Mouse (Mus musculus) skeletal muscle tissue, adult 2 months (tissue): Measurements from ENCODE around the gene Phf2.
"Not testable (repeated sequence)": the region's sequence is repeated elsewhere in the genome, so short reads cannot be mapped to it uniquely, and the experiment has no call there.

Experiments
- DNase-seq: peaks from one replicate; pipeline ENCODE4 v3.0.0-alpha.2; 2012; ENCODE audit warnings: low read depth, low spot score

Phf2 gene

DNA sequence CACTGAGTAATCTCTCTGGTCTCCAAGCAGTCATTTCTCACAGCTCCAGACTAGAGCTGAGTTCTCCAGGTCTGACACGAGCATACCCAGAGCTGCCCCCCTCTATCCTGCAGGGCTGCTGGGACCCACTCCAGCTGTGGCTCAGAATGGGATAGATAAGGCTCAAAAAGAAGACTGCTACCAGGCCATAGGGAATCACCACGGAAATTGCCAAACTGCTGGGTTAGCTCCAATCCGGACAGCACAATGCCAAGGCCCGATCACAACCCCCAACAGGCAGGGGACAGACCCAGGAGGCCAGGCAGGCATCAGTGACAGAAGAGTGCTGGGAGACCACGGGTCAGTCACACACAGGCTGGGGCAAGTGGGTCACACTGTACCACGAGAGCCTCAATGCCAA, 12.9 kb downstream of the Phf2 start:
- no peak for DNase-seq

DNA sequence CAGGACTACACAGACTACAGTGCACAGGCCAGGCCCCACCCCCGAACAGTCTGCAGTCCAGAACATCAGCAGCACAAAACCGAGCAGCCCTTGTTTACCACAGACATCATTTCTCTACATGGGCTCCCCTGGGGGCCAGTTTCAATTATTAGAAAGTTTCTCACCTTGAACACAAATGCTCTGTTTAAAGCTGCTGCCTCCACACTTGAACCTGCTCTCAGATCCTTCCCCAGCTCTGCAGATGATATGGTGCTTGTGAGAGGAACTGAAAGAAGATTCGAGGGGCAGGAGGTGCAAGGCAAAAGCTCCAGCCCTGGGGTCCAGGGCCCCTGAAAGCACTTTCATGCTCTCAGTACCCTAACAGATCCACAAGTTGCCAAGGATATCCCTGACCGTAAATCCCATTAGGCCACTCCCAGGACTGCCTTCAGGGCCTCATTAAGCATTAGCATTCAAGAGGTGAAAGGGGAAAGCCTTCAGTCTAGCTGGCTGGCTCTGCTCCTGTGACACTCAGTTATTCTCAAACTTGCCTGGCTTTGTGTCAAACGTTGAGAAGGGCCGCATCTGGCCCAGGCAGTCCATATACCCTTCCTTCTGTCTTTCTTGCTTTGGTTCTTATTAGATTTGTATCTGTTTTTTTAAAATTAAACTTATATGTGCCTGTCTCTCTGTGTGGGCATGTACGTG, 13.5 kb downstream of the Phf2 start:
- DNase-seq: no peak

DNA sequence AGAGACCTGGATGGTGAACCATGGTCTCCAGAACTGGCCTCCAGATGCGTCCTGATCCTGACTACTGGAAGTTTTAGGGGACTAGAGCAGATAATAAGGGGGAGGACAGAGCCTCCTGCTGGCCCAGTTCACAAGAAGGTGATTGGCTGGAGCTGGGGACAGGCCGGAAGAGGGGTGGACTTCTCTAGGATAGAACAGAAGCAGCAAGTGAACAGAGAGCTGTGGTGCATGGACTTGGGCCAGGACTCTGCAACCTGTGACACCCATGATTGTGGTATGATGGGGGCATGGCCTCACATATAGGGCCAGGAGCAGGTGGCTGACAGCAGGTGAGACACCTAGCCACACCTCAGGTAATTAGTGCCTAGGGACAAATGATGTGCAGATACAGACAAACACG, 17.0 kb downstream of the Phf2 start:
- no peak for DNase-seq

DNA sequence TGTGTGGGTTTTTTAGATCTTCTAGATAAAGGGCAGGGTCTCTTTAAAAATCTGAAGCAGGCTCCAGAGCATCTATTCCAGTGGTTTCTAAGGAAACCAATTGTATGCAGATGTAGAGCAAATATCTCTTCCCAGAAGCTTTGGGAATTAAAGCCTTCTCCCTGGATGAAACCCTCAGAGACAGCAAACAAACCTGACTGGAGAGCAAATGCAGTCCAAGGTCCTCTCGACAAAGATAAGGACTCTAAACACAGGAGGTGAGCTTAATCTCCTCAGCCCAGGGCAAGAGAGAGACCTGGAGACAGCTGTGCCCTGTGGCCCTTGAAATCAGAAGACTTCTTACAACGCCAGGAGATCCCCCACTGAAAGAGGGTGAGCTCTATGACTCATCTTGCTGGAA, 17.4 kb downstream of the Phf2 start:
- DNase-seq: no peak

DNA sequence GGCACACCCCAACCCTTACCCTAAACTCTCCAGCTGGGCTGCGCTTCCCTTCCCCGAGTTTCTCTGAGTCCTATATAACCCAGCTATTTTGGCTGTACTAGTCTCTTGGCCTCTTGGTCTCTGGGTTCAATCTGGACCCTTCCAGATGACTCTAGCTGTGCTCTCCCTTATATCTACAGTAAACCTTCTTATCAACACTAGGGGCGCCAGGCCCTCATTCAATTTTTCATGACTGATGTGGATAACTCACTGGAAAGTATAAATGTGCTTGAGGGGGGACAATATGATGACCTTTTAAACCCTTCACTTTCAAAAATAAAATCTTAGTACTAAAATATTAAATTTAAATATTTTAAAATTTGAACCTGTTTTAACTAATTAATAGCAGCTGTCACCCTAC, 18.1 kb downstream of the Phf2 start:
- DNase-seq: no peak

DNA sequence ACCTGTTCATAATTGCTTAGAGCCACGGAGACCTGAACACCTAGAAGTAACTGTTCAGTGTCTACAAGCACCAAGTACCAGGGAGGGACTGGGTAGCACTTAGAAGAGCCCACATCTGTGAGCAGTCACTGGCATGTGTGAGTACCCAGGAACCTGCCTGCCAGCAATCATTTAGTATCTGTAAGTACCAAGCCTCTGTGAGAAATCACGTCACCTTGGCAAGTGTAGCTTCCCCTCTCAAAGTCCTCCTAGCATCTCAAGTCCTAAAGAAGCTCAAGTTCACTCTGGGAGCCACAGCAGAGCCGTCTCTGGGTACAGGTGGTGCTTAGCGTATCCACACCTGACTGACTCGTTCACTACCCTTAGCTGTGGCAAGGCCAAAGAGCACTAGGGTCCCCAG, 19.2 kb downstream of the Phf2 start:
- no peak for DNase-seq

DNA sequence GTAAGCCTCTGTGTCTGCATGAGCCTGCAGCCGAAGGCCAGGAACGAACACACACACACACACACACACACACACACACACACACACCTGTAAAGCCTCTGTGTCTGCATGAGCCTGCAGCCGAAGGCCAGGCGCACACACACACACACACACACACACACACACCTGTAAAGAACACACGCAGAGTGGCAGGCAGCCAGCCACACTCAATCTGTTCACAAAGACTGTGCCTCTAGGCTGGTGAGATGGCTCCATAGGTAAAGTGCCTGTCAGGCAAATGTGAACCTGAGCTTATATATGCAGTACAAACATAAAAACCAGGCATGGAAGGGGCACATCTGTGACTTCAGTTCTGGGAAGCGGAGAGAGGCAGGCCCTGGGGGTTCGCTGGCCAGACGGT, 20.1 kb downstream of the Phf2 start:
- no peak for DNase-seq

DNA sequence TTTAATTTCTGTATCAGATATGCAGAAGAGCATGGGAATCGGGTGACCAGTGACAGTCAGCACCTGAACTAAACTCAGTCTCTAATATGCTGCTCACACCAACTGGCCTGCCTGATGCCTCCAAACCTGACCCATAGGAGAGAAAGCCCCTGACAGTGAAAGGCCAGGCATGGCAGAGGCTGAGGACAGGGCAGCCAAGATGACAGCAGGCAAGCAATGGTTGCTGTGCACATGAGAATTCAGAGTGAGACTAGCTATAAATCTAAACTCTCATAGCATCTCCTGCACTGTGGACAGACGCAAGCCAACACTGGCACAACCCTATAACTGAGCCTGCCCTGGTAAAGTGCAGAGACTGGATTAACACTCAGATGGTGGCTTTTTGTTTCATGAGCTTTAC, 20.6 kb downstream of the Phf2 start:
- no peak for DNase-seq

DNA sequence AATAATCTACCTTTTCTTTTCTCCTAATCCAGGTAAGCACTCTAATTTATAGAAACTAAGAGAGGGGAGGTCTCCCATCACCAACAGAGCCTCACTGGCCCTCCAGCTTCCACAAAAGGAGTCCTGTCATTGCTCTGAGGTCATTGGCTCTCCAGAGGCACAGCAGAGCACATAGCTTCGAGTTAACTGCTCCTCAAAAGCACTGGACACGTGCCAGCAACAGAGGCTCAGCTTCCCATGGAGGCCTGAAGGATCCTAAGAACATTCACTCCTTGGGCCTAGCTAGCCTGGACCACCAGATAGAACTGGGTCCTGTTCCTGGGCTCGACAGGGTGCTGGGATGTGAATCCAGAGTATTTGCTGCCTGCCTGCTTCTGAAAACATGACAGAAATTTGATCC, 21.8 kb downstream of the Phf2 start:
- peak; percentile 39 for DNase-seq

DNA sequence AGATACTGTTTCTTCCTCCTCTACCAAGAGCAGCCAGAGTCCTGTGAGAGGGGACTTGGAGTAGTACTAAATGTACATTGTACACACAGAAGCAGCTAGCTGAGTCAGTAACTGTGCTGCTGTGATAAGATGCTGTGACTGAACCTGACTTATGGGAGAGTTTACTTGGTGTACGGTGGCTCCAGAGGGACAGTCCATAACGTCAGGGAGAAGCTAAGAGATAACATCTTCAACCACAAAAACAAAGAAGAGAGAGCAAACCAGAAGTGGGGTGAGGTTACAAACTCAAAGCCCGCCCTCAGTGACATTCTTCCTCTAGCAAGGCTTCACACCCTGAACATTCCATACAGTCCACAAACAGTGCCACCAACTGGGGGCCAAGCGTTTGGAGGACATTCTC, 25.6 kb downstream of the Phf2 start:
- DNase-seq: no peak

DNA sequence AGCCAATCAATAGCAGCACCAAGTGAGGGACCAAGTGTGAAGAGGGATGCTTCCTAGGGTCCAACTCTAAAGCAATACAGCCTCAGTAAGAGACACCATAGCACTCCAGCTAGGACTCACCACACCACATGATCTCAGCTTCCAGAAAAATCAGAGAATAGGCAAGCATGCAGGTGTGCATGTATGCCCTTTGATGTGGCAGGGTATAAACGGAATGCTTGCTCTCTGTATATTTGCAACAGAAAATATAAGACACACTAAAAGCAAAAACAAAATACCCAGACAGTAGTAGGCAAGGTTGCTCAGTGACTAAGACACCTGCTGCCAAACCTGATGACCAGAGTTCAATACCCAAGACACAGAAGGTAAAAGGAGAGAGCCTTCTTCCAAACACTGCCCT, 27.4 kb downstream of the Phf2 start:
- DNase-seq: no peak

DNA sequence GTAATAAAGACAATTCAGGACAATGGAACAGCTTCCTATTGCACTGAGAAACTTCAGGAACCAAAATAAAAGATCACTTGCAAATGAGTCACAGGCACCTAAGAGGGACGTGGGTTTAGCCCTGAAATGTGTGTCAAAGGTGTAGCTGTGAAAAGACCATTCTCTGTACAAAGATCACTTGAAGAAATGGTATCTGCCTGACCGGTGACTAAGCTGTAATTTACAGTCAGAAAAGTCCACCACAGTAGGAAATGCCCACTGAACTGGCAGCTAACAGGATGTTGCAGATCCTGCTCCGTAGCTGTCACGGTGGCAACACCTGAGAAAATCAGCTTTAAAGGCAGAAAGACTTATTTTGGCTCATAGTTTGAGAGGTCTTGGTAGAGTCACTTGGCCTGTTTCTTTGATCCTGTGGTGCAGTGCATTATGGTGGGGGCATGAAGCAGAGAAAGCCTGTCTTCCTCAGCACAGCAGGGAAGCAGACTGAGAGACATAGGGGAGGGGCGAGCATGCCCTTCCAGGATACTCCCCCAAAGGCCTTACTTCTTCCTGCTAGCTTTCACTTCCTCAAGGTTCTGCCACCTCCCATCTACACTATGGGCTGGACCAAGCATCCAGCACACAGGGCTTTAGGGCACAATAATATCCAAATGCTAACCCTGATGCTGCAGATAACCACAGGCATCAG, 28.9 kb downstream of the Phf2 start:
- DNase-seq: no peak

DNA sequence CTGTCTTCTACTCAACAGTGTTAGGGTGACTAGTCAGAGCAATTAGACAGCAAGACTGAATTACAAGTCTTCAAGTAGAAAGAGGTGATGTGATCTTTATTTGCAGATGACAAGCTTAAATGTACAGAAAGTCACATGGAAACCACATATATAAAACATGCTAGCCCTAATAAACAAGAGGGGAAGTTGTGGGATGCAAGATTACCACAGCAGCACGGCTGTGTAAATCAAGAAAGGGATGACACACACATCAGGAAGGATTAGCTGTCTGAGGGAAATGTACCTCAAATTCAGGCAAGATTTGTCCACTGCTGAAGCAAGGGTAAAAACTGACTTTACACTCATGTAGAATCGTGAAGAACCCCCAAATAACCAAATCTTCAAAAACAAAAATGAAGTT, 32.6 kb downstream of the Phf2 start:
- no peak for DNase-seq

DNA sequence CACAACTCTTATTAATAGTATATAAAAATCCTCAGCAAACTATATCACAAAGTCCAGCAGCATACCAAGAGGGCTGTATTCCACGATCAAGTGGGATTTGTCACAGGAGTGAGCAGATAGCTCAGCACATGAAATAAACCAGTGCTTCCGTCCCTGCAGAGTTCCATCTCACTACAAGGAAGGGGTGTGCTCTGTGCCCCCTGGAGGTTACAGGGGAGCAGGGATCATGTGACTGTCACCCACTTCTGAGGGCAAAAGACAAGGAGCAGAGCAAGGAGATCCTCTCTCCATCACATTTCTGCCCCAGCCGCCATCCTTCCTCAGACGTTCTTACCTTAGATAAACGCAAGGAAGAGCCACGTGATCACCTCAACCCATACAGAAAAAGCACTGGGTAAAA, 33.4 kb downstream of the Phf2 start:
- DNase-seq: no peak

DNA sequence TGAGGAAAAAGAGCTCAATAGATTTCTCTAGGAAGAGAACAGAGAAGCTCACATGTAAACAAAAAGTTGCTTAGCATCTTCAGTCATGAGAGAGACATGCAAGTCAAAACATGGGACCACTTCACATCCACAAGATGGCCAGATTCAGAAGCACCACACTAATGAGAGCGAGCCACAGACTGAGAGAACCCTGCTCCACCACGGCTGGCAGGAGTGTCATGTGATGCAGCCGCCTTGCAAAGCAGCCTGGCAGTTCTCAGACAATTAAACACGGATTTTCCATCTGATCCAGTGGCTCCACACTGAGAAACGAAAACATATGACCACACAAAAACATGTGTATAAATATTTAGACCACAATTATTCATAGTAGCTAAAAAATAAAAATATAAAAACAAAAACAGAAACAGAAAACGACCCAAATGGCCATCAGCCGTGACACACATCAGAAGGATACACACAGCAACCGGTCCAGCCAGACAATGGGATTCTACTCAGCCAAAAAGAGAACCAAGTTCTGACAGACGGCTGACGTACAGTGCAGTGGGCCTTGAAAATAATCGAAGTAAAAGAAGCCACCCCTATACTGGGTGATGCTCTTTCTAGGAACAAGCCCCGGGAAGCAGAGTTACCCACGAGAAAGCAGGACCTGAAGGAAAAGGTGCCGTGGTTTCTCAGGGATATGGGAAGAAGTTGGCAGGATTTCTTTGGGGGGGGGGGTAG, 40.2 kb downstream of the Phf2 start:
- no peak for DNase-seq

DNA sequence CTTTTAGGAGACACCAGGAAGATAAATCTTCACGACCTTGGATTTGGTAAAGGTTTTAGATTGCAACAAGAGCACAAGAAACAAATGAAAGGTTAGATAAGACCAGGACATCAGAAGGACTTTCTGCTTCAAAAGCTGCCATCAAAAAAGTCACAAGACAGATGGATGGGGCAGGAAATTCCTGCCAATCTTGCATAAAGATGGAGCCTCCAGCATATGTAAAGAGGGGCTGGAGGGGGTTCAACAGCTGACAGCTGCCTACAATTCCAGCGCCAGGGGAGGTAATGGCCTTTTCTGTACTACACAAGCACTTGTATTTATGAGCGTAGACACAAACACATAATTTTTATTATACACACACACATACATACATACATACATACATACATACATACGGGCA, 41.1 kb downstream of the Phf2 start:
- DNase-seq: no peak

DNA sequence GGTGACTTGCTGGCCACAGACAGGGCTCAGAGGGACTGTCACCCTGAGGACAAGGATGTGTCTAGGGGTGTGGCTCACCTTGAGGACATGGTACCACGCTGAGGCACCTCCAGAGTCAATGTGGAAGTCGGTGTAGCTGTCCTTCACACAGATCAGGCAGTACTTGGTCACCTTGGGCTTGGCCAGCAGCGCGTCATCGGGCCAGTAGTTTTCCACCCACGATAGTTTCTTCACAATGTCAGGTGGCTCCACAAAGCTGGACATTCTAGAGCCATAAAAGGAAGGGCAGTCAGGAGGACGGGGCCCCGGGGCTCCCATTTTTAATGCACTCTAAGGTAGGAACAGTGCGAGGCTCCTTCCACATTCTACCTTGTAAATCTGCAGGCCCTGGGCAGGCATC, 48.0 kb downstream of the Phf2 start:
- DNase-seq: no peak

DNA sequence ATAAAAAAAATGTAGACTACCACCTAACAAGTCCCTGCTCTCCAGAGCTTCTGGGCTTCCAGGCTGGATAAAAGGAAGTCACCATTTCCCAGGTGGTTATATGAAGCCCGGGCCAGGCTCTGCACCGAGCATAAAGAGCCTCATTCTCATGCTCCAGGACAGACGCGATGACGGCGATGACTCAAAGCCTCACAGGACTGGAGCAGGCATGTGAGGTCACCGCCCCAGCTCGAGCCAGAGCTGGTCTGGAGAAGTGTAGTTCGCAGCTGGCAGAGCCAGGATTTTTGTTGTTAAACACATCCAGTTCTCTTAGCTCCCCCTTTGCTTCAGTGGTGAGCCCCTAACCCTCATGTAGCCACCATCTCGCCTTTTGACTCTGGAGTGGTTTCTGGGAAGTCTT, 48.6 kb downstream of the Phf2 start:
- DNase-seq: no peak

DNA sequence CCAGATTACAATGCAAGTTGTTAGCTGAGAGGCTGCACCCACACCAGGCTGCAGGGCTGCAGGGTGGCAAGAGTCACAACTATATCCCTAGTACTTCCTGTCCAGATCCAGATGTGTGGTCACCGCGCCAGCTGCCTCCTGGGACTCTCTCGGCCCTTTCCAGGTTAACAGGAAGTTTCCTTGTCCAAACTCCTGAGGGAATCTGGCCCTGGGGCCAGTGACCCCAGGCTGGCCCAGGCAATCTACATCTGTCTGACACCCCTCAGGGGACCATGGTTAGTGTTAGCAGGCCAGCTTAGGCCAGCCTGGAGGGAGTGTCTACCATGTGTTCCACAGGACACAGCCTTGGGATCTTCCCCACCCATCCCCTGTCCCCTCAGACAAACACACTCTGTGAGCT, 51.8 kb downstream of the Phf2 start:
- no peak for DNase-seq

DNA sequence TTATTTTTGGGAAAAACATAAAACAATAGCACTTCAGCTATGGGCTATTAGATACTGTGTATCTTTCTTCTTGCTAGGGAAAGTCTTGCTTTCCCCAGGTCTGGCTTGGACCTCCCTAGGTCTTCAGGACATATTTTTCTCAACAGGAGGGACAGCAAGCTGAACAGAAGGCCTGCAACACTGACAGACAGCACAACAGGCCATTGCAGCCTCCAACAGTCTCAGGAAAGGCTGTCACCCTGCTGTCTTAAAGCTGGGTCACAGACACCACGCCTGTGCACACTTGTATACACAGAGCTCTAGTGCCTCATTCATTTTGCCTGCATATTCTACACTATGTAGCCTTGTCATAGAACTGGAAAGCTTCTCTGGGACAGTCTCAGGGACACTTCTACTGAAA, 56.5 kb downstream of the Phf2 start:
- no peak for DNase-seq

DNA sequence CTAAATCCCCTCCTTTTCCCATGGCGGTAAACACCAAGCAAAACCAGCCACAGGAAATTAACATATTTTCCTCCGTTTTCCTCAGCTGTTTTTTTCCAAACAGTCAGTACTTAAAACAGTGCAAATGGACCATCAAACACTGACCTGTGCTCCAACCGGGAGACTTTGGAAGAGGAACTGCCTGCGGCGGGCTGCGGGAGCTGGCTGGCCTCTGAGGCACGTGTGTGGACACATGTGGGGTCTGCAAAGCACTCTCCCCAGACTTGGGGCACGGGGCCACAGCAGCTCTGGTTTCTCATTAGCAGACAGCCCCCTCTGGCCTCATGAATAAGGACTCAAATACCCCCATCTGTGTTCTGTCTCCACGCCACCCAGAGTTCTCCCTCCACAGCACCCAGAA, 59.9 kb downstream of the Phf2 start:
- DNase-seq: no peak

DNA sequence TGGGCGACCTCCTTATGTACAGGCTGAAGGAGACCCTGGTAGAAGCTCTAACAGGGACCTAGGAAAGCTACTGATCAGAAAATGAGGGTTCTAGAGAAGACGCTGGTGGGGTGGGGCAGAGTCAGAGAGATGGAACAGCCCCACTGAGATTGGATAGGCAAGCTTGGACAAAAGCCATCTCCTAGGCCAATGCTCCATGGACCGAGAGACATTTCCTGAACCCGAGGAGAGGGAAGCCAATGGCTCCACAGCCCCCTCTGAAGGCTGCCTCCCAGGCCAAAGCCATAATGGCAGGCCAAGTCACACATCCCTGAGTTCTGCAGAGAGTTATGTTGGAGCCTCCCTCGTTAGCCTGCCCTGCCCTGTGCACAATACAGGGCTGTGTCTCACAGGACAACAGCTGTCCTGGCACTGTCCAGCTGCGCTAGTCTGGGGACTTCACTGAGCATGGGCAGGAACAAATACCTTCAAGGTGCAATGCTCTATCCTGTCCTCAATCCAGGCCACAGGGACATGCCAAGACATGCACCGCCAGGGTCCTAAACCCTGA, 60.6 kb downstream of the Phf2 start:
- DNase-seq: peak; percentile 25

DNA sequence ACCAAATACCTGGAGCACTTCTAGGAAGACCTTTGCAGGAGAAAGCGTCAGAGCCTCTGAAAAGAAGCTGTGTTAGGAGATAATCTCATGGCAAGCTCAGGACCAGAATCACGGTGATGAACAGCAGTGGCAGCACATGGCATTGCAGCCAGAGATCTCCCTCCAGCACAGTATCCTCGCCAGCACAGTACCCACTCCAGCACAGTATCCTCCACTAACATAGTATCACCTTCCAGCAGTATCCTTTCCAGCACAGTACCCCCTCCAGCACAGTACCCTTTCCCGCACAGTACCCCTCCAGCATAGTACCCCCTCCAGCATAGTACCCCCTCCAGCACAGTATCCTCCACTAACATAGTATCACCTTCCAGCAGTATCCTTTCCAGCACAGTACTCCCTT, 61.3 kb downstream of the Phf2 start:
- DNase-seq: not testable (repeated sequence)
